Mouse (Mus musculus): ENCODE data around the gene Tmem109. TPM values are rescaled to one million over a fixed set of nuclear protein-coding genes. Genes with fewer than 3 reads are reported as not detected.

The Tmem109 gene
- total RNA-seq (2021): 10 to 100 TPM; 38.3 to 43.9 TPM

DNA sequence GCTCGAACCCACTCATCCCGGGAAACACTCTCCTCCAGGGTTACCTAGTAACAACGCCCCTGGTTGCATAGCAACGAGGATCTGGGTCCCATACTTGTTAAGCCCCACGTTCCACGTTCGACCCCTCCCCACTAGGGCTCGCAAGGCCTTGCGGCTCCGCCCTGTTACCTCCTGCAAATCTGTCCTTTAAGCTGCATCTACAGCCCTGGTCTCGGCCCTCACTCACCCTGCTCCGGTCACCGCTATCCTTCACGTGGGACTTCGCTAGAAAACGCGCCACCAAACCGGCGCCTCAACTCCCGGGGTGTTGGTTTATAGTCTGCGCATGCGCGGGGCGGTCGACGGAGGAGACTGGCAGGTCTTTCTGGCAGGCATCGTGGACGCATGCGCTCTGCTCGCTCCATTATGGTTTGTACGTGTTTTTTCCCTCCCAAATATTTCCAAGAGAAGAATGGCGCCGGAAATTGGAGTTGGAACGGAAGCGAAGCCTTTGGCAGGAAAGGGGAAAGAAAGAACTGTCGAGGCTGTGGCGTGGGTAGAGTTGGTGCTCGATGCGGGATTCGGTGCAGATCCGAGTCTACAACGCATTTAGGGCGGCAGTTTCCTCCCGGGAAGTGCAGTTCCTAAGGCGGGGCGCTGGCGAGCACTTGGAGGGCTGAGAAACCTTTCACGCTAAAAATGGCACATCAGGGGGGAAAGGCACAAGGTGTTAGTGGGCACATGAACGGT is at the start of gene Tmem109:
Gene Tmem109, minus strand, starts transcription at position 576 of the 729 bp plus-strand sequence.
- DNase-seq (ENCODE audit: extremely low spot score in 1 of 2, low spot score in 2 of 2): peak; percentile 91 to 96
- intact Hi-C loops (cut with DNase I): loop anchor here (5.0 kb wide), 1 partner anchor 169 kb away; no protein-coding TSS in a partner anchor

DNA sequence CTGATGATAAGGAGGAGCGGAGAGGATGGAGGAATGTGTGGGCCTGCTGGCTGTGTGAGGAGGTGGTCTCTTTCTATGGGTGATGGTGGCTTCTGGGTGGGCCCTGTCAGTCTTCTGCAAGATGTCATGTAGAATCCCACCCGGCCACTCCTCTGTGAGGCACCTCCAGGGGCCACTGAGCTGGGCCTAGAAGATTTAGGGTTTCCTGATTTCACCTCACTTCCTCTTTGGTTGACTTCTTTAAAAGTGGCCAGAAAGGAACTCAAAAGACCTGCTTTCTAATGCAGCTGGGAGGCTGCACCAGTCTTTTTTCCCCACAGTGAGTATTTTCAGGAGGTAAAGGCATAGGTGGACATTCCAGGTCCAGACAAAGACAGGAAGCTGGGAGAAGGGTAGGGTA is 48.8 kb upstream of the Tmem109 start:
- no peak for DNase-seq (ENCODE audit: extremely low spot score in 1 of 2, low spot score in 2 of 2)
- intact Hi-C loops (cut with DNase I): no loop called here

DNA sequence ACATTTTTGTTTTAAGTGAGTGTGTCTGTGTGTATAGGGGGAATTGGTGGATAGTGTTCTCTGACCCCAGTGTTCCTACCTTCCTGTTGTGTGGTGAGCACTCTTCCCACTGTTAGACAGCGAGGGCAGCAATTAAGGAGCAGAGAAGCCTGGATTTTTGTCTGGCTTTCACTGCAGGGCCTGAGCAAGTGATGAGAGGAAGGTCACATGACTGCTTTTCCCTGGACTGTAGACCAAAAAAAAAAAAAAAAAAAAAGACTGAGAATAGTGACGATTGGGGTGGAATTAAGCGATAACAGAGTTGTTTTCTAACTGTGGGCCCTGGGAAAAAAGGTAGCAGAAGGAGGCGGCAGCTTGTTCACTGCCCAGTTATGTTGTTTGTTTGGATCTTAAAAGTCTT is 44.9 kb upstream of the Tmem109 start:
- no peak for DNase-seq (ENCODE audit: extremely low spot score in 1 of 2, low spot score in 2 of 2)
- intact Hi-C loops (cut with DNase I): no loop called here

DNA sequence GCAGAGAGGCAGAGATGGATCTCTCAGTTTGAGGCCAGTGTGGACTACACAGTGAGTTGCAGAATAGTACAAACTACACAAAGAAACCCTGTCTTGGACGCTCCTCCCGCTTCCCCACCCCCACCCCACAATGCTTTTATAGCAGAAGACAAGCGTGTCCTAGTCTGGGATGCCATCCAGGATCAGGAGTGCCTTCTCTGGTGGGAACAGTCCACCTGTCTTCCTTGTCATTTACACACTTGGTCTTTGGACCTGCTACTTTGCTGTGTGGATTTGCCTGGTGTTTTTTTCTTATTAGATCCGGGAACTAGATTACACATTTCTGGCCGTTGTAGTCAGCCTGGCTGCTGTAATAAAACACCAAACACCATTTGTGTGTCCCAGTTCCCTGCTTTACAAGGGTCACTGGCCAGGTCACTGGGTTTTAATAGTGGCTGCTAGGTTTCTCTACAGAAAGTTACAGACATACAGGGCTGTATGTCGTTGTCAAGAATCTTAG is 44.4 kb upstream of the Tmem109 start:
- intact Hi-C loops (cut with DNase I): no loop called here
- no peak for DNase-seq (ENCODE audit: extremely low spot score in 1 of 2, low spot score in 2 of 2)

DNA sequence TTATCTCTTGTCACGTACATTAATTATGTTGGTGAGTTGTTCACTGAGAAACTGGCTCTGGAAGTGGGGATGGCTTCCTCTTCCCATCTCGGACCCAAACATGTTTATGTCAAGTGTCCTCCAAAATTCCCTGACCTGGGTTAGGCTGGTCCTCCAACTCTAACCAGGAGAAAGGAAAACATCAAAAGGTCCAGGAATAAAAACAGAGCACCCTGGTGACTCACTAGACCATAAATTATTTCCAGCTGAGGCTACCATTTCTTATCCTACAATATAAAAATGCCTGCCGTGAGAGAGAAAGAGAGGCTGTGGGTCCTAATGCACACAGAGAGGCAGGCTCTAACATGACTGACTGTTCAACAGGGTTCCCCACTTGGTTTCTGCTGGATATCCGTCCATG is 42.4 kb upstream of the Tmem109 start:
- intact Hi-C loops (cut with DNase I): no loop called here

DNA sequence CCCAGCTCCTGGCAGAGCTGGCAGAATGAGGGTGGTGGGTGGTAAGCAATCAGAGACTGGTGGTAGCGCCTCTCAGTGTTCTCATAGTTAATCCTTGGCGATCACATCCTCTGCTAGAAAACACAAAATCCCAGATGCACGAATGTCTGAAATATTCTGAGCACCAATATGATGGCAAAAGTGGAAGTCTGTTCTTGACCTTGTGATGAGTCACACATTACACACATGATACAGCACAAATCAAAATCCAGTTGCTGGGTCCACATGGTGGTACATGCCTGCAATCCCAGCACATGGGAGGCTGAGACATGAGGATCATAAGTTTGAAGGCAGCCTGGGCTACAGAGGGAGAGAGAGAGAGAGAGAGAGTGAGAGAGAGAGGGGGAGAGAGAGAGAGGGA is 39.3 kb upstream of the Tmem109 start:
- intact Hi-C loops (cut with DNase I): no loop called here

More for the DNA sequence above, 42.4 kb upstream of the Tmem109 start:
- DNase-seq (ENCODE audit: extremely low spot score in 1 of 2, low spot score in 2 of 2): no peak

DNA sequence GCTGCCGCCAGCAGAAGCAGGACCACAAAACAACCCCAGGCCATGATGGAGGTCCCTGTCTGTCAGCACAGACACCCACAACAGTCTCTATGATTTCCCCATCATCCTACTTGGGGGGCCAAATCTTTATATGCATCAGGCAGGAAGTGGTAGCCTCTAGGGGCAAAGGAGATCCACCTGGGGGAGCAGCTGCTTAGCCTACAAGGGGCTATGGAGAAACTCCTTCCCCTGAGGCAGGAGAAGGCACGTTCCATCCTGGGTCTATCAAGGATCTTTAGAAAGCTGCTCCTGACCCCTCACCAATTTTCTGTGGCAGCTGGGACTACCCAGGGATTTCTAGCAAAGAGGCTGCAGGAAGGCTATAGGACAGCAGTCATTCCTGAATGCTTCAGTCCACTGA is 38.7 kb upstream of the Tmem109 start, which contains the start of gene Zp1:
Gene Zp1, minus strand, starts transcription at position 101 of the 400 bp plus-strand sequence.
- DNase-seq (ENCODE audit: extremely low spot score in 1 of 2, low spot score in 2 of 2): no peak
- intact Hi-C loops (cut with DNase I): no loop called here

More for the DNA sequence above, 39.3 kb upstream of the Tmem109 start:
- DNase-seq (ENCODE audit: extremely low spot score in 1 of 2, low spot score in 2 of 2): no peak

DNA sequence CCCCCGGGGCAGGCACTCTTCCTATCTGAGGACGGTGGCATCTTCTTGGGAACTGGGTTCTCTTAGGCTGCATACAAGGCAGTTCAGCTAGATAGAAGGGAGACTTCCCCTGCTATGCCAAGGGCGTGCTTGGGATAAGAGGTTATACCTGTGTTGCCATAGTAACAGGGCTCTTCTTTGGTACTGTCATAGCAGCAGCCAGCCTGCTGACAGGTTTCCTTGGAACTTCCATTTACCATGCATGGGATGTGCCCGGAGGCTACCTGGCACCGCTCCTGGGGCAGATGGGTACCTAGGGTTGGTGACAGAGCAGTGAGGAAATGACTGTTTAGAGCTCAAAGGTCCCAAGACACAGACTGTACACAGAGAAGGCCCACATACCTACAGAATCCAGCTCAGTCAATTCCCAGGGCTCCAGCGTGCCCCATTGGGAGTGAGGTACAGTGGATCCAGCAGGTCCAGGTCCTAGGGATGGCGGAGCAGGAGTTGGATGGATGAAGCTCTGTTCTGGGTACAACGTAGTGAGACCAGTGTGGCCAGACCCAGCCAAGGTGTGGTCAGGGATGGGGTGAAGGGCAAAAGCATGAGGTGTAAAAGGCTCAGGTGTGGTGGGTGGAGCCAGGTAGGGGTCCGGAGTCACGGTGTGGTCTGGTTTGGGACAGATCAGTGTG is 36.7 kb upstream of the Tmem109 start:
- intact Hi-C loops (cut with DNase I): no loop called here
- no peak for DNase-seq (ENCODE audit: extremely low spot score in 1 of 2, low spot score in 2 of 2)

DNA sequence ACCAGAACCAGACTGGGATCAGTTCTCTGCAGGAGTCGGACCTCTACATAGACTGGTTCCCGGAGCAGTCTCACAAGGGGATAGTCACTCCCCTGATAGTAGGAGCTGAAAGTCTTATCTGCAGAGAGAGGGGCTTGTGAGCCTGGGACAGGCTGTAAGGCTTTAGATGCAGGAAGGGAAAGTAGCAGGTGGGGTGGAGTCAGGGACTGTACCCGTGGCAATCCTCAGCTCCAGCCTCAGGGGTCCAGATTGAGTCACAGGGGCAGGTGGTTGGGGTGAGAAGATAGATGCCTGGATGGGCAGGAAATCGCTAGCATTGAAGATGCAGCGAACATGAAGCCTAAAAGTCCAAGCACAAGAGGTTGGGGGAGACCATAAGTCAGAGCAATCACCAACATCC is 34.7 kb upstream of the Tmem109 start:
- DNase-seq (ENCODE audit: extremely low spot score in 1 of 2, low spot score in 2 of 2): no peak
- intact Hi-C loops (cut with DNase I): no loop called here

DNA sequence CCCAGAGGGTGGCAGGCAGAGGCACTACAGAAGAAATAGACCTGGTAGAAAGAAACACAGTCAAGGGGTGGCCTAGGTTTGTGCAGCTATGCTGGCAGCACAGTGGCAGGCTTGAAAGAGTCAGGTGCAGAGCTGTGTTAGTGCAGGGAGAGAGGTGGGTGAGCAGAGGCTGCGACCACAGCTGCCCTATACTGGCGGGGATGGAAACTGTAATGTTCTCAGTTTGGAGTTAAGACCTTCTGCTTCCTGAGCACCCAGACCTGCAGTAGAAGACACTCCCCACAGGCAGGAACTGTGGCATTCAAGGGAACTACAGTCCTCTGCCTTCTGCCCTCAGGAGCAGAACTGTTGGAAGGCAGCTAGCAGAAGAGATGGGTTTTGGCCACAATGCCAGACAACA is 33.1 kb upstream of the Tmem109 start:
- intact Hi-C loops (cut with DNase I): no loop called here
- no peak for DNase-seq (ENCODE audit: extremely low spot score in 1 of 2, low spot score in 2 of 2)

DNA sequence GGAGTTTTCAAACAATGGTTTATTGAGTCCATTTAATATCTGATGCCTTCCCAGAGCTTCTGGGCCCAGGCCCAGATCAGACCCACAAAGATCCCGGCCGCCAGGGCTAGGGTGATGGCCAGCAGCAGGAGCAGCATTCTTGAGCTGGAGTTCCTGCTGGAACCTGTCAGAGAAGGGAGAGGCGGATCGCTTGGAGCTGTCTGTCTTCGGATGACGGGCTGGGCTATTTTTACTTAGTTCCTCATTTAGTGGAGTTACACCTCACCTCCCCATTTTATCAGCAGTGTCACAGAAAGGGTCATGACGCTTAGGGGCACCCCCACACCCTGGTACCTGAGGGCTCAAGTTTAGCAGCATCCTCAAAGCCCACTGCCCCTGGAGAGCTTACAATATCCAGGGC is 32.5 kb upstream of the Tmem109 start:
- DNase-seq (ENCODE audit: extremely low spot score in 1 of 2, low spot score in 2 of 2): no peak
- intact Hi-C loops (cut with DNase I): no loop called here

DNA sequence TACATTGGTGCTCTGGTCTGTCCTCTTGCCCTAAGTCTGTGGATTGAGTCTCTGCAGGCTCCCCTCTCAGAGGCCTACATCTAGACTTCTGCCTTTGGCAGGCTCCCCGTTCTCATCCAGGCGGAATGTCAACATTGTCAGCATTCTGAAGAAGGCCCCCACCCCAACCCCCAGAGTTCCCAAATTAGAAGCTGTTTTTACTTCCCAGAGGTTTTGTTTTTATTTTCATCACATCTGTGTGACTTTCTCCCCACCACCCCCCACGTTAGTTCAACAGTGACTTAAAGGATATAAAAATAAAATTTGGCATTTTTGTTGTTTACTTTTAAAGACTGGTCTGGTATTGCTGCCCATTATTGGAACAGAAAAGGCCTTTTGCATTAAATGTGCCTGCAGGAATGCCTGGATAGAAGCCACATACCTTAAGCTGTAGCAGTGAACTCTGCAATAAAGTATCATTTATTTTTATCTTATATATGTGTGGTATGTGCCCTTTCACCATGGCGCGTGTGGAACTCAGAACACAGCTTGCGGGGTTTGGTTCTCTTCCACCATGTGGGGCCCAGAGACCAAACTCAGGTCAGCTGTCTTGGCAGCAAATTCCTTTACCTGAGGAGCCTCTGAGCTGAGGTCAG is 27.4 kb upstream of the Tmem109 start:
- peak in 1 of 2 experiments; percentile 41 for DNase-seq (ENCODE audit: extremely low spot score in 1 of 2, low spot score in 2 of 2)
- intact Hi-C loops (cut with DNase I): no loop called here

DNA sequence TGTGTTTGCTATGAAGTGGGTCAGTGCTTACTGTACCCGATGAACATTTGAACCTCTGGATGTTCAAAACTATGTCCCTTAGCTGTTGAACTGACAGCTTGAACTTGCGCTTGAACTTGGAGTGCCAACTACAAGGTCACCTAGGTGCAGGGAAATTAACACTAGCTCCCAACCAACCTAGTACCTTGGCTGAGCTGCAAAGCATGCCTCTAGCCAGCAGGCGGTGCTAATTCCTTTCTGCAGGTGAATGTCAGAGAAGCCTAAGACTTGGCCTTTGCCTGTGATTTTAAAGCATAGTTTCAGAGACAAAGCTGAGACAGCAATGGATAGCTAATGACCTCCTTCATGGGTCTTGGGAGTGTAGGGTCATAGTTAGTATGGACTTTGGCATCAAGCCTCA is 26.1 kb upstream of the Tmem109 start:
- peak; percentile 46 to 57 for DNase-seq (ENCODE audit: extremely low spot score in 1 of 2, low spot score in 2 of 2)
- intact Hi-C loops (cut with DNase I): no loop called here

DNA sequence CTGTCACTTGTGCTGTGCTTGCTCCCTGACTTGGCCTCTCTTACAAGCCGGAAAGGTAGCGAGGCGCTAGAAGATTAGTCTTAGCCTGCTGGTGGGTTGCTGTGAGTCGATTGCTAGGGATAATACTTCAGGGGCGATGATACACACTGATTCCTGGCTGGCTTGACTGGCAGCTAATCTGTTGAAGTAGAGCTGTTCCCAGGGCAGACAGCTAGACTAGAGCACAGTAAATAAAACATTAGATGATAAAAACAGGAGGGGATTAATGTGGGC is 23.9 kb upstream of the Tmem109 start:
- no peak for DNase-seq (ENCODE audit: extremely low spot score in 1 of 2, low spot score in 2 of 2)
- intact Hi-C loops (cut with DNase I): no loop called here

DNA sequence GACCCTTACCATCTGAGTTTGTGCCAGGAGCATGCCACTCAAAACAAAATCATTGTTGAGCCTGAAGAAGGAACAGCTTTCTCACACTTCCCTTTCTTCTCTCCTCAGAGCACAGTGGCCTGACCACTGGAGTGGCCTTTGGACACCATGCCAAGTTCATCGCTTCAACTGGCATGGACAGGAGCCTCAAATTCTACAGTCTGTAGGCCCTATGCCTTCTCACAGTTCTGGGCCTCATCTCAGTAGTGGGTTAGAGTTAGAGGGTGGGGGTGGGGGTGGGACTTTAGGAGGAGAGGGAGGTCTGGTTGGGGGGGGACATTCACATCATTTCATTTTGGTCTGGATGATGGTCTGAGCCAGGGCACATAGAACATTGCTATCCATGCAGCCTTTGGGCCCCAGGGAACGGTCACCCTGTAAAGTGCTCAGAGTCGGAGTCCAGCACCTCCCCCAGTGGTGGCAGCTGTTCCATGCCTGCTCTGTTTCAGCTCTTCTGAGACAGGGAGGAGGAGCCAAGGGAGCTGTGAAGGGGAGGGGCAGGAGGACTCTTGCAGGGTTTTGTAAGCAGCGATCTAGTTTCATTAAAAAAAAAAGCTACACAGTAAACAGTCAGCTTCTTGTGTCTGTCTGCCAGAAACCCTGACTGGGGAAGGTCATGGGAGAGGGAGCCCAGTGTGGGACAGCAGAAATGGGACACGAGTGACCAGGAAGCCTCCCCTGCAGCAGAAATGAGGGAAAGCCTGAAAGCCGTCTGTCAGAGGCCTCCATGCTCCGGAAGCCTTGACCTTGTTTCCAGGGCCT is 23.3 kb upstream of the Tmem109 start:
- peak in 1 of 2 experiments; percentile 82 for DNase-seq (ENCODE audit: extremely low spot score in 1 of 2, low spot score in 2 of 2)
- intact Hi-C loops (cut with DNase I): no loop called here

DNA sequence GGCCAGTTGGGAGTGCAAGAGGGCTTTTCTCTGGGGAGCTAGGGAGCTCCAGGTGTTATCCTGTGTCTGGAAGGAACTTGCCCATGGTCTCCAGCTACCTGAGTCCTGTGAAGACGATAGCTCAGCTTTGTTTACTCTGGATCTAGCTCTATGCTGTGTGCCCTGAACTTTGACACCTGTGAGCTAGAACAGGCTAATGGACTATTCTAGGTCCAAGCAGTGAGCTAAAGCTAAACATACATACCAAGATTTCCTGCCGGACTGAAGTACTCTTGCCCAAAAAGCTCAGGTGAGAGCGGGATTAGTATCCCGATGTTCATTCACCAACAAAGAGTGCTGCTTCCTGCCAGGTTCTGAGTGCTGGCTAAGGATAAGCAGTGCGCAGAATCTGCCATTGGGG is 22.7 kb upstream of the Tmem109 start:
- intact Hi-C loops (cut with DNase I): no loop called here
- DNase-seq (ENCODE audit: extremely low spot score in 1 of 2, low spot score in 2 of 2): no peak

DNA sequence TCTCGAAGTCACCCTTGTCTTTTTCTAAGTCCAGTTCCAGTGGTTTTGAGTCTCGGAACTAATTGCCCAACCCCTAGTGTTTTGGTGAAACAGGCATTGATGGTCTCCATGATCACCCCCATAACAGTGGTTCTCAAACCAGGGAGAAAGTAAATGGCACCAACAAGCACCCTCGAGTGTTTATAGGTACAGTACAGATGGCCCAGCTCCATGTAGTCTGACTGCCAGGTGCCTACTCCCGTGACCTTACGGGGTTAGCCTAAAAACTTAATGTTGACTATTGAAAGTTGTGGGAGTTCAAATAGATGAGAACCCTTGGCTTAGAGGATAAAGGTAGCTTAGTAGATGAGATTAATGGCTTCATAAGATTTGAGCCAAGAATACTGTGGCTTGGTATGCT is 19.2 kb upstream of the Tmem109 start:
- no peak for DNase-seq (ENCODE audit: extremely low spot score in 1 of 2, low spot score in 2 of 2)
- intact Hi-C loops (cut with DNase I): no loop called here

DNA sequence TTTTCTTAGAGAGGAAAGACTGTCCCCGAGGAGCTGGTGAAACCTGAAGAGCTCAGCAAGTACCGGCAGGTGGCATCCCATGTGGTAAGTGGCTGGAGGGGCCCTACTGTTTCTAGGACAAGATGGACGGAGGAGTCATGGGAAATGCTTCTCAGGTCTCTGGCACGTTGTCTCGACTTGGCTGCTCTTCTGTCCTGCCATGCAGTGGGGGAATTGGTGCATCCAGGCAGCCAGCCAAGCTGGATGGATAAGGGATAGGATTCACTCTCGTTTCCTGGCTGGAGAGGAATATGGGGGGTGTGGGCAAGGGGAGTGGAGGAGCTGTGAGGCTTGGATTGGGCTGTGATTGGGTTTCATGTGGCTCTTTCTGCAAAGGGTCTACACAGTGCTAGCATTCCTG is 18.5 kb upstream of the Tmem109 start:
- peak in 1 of 2 experiments; percentile 56 for DNase-seq (ENCODE audit: extremely low spot score in 1 of 2, low spot score in 2 of 2)
- intact Hi-C loops (cut with DNase I): no loop called here

DNA sequence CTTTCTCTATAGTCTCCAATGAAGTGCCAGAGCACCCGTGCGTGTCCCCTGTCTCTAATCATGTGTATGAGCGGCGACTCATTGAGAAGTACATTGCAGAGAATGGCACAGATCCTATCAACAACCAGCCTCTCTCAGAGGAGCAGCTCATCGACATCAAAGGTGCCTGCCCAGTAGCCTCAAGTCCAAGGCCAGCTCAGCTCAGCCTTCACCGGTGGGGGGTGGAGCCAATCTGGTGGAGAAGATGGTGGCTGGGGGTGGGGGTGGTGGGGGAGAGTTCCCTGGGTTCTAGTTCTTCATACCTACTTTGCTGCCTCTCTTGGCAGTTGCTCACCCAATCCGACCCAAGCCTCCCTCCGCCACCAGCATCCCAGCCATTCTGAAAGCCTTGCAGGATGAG is 15.7 kb upstream of the Tmem109 start:
- no peak for DNase-seq (ENCODE audit: extremely low spot score in 1 of 2, low spot score in 2 of 2)
- intact Hi-C loops (cut with DNase I): loop anchor here (5.0 kb wide), 1 partner anchor 50 kb away; the partner anchor contains the start of gene Ccdc86
